Mouse (Mus musculus): ENCODE results near the gene Ier3. TPM values are rescaled to one million over a fixed set of nuclear protein-coding genes. Genes with fewer than 3 reads are reported as not detected.

Ier3 gene
- total RNA-seq, 2 experiments from 2014 or later, result 4.0 to 4.5 TPM

GRCm38 (mm10) chr17:35868165-35868820 is 46.8 kb downstream of the Ier3 start:
- DNase-seq, result peak; percentile 62

GRCm38 (mm10) chr17:35868961-35869345 is 47.5 kb downstream of the Ier3 start:
- no peak for DNase-seq

GRCm38 (mm10) chr17:35869346-35870067 is 48.0 kb downstream of the Ier3 start:
- DNase-seq, result peak; percentile 47

GRCm38 (mm10) chr17:35870151-35870883 is 48.8 kb downstream of the Ier3 start:
- DNase-seq, result peak; percentile 75

- DNase-seq, result no peak
These were observed 49.6 kb downstream of the Ier3 start for GRCm38 (mm10) chr17:35870884-35871696.

Small RNA genes lying within 50 kb of the gene (microRNA-seq; reads per million reads assigned to microRNA genes)
- gene Gm28033 (ENCODE audit: borderline replicate concordance in 2 of 2), result 0 reads per million in 2 experiments

Other genes starting within 250 kb of the Ier3 start
- gene Sfta2, start 220.1 kb upstream of the Ier3 start, total RNA-seq (2021), result not detected
- gene Gm9573, start 195.0 kb upstream of the Ier3 start, total RNA-seq (2021), result not detected
- gene Mucl3, start 178.0 kb upstream of the Ier3 start, total RNA-seq (2021), result not detected
- gene Vars2, start 154.1 kb upstream of the Ier3 start, total RNA-seq (2021), result 10 to 100 TPM in 1 of 2 experiments, 1 to 10 TPM in 1; 9.9 to 14.7 TPM
- 10 to 100 TPM; 14.7 to 15.3 TPM for gene Gtf2h4, start 147.9 kb upstream of the Ier3 start, total RNA-seq (2021)
- 10 to 100 TPM; 14.1 to 16.1 TPM for gene Ddr1, start 117.1 kb upstream of the Ier3 start, total RNA-seq (2021)
- gene Flot1, start 1.5 kb downstream of the Ier3 start, total RNA-seq (2021), result 10 to 100 TPM; 41.0 to 46.3 TPM
- 10 to 100 TPM; 39.2 to 54.5 TPM for gene Tubb5, start 16.6 kb downstream of the Ier3 start, total RNA-seq (2021)
- 1 to 10 TPM; 3.7 to 5.2 TPM for gene Mdc1, start 19.8 kb downstream of the Ier3 start, total RNA-seq (2021)
- gene Nrm, start 39.6 kb downstream of the Ier3 start, total RNA-seq (2021), result 1 to 10 TPM in 1 of 2 experiments, under 1 TPM in 1; 0.74 to 1.6 TPM
- 1 to 10 TPM; 4.8 to 8.0 TPM for gene Ppp1r18, start 43.9 kb downstream of the Ier3 start, total RNA-seq (2021)
- gene Dhx16, start 58.1 kb downstream of the Ier3 start, total RNA-seq (2021), result 10 to 100 TPM; 14.8 to 15.2 TPM
- gene 2310061I04Rik, start 75.7 kb downstream of the Ier3 start, total RNA-seq (2021), result 10 to 100 TPM; 62.4 to 86.6 TPM
- gene Atat1, start 88.4 kb downstream of the Ier3 start, total RNA-seq (2021), result 1 to 10 TPM; 3.0 to 4.6 TPM
- 10 to 100 TPM; 52.8 to 59.6 TPM for gene Mrps18b, start 94.7 kb downstream of the Ier3 start, total RNA-seq (2021)
- gene Ppp1r10, start 94.8 kb downstream of the Ier3 start, total RNA-seq (2021), result 10 to 100 TPM; 17.7 to 25.5 TPM
- 10 to 100 TPM; 64.6 to 68.1 TPM for gene Abcf1, start 148.1 kb downstream of the Ier3 start, total RNA-seq (2021)
- gene Gnl1, start 158.2 kb downstream of the Ier3 start, total RNA-seq (2021), result 10 to 100 TPM; 14.7 to 16.1 TPM
- 1 to 10 TPM; 2.6 to 3.9 TPM for gene Prr3, start 158.6 kb downstream of the Ier3 start, total RNA-seq (2021)
- gene H2-T24, start 198.9 kb downstream of the Ier3 start, total RNA-seq (2021), result 1 to 10 TPM; 1.6 to 1.7 TPM
- 1 to 10 TPM; 6.2 to 8.7 TPM for gene H2-T23, start 211.2 kb downstream of the Ier3 start, total RNA-seq (2021)
- gene H2-T22, start 221.1 kb downstream of the Ier3 start, total RNA-seq (2021), result 1 to 10 TPM; 5.8 to 7.2 TPM
- not detected for gene Gm6034, start 221.3 kb downstream of the Ier3 start, total RNA-seq (2021)
- 1 to 10 TPM; 1.3 to 2.4 TPM for gene Gm11127, start 236.7 kb downstream of the Ier3 start, total RNA-seq (2021)